Mouse (Mus musculus): ENCODE results near the gene H2-DMb2.
A peak's percentile ranks its signal among the peaks of the same experiment; 100 is the strongest.
"Not testable (repeated sequence)": the region's sequence is repeated elsewhere in the genome, so short reads cannot be mapped to it uniquely, and the experiment has no call there.

H2-DMb2 gene

DNA sequence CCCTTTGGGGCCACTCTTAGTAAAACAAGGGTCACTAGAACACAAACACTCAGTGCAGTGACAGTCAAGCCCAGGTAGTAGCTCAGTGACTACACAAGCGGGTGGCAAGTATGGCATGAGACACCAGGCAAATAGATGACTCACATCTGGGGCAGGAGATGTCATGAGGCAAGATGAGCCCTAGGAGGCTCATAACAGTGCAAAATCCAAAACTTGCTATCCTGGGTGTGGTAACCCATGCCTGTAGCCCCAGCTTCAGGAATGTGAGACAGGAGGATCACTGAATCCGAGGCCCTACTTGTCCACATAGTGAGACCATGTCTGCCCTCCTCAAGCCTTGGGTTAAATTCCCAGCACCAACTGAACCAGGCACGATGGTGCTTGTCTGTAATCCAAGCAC lies 8.7 kb upstream of the H2-DMb2 start:
- no peak for DNase-seq (ENCODE audit: extremely low read depth, low read depth)

DNA sequence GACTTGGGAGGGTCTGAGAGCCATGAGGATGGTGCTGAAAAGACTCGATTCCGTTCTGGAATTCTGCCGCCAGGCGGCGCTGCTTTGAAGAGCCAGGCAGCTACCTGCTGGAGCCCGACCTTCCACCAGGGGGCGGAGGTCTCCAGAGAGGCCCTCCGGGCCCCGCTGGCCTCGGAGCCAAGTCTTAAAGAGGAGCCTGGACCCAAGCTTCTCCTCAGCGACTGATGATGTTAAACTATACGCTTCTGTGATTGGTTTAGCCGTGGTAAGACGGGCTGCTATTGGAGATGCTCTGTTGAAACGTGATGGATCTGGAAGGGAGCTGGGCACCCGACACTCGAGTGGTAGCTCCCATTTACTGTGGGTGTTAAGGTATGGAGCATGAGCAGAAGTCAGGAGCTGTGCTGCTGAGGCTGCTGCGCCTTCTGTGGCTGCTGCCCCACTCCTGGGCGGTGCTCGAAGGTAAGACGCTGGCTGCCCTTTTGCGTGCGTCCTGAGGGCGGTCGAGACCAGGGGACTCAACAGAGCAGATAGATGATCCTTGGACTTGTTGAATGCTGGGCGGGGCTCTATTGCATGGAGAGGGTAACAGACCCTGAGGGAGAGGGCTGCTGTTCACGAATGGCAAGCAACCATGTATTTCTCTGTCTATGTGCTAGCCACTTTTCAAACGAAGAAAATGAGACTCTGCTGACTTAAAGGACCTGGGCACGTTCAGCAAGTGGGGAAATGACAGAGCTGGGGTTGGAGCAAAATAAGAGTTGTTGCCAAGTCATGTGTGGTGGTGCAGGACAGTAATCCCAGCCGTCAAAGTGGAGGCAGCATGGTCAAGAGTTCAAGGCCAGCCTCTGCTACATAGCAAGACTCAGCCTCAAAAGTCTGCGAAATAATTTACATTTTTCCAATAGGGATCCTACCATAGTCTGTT lies 7.5 kb upstream of the H2-DMb2 start:
- DNase-seq (ENCODE audit: extremely low read depth, low read depth): peak; percentile 98

DNA sequence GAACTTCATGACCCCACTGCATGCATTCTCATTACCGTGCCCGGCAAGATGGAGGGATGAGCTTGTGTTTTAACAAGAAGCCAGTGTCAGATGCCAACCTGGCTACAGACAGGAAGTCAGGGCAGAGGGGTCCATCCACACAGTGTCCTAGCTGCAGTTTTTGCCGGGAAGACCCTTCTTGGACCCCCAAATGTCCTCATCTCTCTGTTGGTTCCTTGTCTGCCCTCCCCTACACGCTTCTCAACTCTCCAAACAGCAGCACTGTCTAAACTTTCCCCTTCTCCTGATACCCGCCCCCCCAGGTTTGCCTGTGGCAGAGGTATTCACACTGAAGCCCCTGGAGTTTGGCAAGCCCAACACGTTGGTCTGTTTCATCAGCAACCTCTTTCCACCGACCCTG lies 5.5 kb upstream of the H2-DMb2 start:
- no peak for DNase-seq (ENCODE audit: extremely low read depth, low read depth)

DNA sequence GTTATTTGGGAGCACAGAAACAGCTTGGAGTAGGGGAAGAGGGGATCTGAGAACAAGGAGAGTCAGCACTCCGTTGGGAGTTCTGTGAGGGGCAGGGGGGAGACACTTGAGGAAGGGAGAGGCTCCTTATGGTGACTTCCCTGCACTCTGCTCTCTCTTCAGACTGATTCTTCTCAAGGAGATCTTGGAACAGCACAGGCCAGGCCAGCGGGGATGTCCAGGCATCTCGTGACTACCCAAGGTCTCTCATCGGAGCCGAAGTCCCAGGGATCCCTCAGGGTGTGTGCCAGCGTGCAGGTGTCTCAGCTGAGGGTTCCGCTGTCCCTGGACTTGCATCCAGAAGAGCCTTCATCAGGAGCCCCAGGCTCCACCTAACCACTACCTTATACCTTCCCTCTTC lies 4.5 kb upstream of the H2-DMb2 start:
- DNase-seq (ENCODE audit: extremely low read depth, low read depth): no peak

DNA sequence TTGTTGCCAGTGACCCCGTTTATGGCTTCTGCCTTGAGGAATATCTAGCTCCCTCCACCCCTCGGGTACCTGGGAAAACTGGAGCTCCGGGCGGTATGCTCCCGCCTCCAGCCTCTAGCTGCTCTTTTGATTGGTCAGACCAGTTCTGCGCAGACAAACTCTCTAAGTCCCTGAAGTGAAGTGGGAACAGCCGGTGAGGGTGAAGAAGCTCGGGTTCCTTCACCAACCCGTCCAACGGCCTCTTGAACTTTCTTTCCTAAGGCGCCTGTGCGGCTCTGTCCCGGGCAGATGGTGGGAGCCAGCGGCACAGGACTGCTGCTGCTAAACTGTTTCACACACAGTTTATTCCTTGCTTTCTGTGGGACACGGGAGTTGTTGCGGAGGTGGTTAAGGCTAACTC lies 3.7 kb upstream of the H2-DMb2 start:
- DNase-seq (ENCODE audit: extremely low read depth, low read depth): no peak

DNA sequence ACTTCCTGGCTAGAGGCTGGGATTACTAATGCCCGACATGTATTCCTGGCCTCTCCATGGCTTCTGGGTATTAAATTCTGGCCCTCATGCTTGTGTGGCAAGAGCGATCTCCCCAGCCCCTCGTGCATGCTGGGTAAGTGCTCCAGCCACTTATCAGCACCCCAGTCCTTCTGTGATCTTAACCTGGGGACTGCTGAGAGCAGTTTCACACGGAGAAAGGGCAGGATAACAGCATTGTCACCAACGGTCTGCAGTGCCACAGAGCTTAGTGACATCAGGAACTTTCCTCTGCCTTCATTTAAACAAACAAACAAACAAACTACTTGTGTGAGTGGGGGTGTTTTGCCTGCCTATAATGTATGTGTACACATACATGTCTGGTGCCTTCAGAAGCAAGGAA lies 2.9 kb upstream of the H2-DMb2 start:
- DNase-seq (ENCODE audit: extremely low read depth, low read depth): no peak

DNA sequence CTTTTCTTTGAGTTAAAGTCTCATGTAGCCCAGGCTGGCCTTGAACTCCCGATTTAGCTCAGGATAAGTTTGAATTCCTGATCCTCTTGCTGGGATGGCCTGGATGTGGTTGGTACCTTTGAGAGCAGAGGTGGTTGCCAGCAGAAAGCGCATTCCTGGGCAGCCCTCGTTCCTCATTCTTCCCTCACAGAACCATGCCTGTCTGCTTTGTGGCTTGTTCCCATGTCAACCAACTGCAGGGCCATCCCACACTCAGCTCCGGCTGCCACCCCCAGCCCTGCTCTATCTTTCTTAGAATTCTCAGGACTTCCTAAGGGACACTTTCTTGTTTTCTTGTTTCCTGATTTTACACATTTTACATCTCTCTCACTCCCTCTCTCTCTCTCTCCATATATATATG lies 1.7 kb upstream of the H2-DMb2 start:
- DNase-seq (ENCODE audit: extremely low read depth, low read depth): no peak

DNA sequence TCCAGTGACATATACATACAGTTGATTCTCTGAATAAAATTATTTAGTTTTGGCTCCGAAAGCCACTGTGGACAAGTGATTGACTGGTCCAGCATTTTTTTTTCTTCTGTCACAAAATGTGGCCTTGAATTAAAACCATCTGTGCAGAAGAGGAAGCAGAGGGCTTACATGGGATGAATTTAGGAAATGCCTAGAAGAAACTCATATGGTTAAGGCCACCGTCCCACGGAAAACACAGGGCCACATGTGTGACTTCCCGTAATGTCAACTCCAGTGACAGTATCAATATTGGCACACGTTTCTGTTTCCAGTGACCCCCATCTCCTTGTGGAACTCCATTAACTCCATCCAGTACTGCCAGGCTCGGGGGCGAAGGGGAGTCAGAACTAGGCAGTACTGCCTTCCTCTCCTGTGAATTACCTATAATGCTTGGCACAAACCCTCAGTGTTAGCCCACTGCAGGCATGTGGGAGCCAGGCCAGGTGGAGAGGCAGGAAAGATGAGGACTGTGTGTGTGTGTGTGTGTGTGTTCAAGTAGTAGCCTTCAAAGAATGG lies 574 bp upstream of the H2-DMb2 start:
- no peak for DNase-seq (ENCODE audit: extremely low read depth, low read depth)

DNA sequence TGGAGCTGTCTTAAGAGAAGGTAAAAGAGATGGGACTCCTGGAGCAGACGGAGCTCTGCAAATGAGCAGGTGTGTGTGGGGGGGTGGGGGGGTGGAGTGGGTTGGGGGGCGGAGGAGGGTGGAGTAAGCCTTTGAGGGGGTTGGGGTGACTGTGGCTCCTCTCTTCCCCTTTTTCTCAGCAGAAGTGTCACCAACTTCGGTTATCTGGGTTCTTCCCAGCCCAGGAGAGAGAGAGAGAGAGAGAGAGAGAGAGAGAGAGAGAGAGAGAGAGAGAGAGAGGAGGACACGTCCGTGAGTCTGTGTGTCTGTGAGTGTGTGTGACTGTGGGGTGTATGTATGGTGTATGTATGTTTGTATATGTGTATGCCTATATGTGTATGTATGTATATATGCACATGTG lies 354 bp downstream of the H2-DMb2 start:
- DNase-seq (ENCODE audit: extremely low read depth, low read depth): peak; percentile 79

DNA sequence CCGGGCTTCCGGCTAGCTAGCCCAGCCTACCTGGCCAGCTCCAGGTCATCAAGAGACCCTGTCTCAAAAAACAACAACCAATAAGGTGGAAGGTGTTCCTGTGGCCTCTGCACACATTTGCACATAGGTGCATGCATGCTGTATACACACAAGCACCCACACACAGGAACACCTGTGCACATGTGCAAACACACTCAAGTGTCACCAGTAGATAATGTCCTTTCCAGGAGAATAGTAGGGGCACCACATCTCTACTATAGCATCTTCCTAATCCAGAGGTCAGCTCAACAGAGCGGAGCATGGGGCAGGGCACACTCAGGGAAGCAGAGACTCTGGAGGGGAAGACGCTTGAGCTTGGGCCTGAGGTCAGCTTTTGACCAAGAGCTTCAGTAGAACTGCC lies 1.1 kb downstream of the H2-DMb2 start:
- DNase-seq (ENCODE audit: extremely low read depth, low read depth): not testable (repeated sequence)

DNA sequence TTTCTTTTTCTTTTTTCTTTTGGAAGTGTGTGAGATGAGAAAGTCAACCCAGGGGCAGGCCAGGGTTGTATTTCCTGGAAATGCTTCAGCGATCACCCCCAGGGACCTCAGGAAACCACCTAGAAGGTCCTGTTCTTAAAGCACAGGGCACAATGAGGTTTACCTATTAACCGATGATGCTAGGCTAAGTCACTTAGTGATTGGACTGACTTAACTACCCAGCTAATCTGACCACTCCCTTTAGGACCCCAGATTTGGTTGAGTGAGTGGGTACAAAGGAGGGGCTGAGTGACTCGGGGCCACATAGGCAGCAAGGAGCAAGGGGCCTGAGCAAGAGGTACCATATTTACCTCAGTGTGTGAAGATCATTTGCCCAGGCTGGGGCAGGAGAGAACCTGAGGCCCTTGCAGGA lies 1.9 kb downstream of the H2-DMb2 start:
- DNase-seq (ENCODE audit: extremely low read depth, low read depth): no peak

DNA sequence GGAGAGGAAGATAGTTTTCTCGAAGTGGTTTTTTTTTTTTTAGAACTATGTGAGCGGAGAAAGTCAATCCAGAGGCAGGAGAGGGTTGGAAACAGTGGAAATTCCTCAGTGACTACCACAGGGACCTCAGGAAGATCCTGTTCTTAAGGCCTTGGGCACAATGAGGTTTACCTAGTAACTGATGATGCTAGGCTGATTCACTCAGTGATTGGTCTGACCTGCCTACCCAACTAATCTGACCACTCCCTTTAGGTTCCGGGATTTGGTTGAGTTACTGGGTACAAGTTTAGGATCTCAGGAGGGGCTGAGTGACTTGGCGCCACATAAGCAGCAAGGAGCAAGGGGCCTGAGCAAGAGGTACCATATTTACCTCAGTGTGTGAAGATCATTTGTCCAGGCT lies 9.8 kb downstream of the H2-DMb2 start, which contains the start of gene H2-DMb1:
Gene H2-DMb1 (plus strand): TSS at position 150 of the 400 bp plus-strand sequence.
- no peak for DNase-seq (ENCODE audit: extremely low read depth, low read depth)

DNA sequence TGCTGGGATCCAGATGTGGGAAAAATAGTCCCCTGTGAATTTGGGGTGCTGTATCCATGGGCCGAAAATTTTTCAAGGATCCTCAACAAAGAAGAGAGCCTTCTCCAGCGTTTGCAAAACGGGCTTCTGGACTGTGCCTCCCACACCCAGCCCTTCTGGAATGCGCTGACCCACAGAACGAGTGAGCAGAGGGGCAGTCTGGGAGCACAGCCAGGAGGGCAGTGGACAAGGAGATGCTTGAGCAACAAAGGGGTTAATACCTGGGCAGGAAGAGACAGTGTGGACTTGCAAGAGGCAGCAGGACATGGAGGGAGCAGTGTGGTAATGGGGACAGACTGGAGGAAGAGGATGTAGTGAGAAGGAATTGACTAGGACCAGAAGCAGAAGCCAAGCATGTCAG lies 12.4 kb downstream of the H2-DMb2 start:
- DNase-seq (ENCODE audit: extremely low read depth, low read depth): no peak

DNA sequence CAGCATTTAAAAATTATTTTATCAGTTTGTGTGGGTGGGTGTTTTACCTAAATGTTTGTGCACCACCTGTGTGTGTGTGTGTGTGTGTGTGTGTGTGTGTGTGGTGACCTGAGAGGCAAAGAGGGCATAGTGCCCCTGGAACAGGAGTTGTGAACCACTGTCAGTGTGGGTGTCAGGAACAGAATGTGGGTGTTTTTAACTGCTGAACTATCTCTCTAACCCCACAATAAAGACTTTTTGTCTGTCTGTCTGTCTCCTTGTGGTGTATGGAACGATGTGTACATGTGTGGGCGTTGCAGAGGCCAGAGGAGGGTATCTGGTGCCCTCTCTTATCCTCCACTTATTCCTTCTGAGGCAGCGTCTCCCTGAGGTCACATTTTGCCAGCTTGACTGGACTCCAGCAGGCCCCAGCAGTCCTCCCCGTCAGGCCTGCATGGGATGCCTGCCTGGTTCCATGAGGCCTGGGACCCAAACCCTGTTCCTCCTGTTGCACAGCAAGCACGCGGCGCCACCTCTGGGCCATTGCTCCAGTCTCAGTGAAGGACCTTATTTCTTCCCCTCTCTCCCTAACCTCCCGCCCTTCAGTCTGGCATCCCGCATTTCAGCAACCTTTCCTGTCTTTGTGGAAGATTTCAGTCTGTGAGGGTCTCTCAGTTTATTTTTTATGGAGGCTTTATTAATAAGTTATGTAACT lies 21.2 kb downstream of the H2-DMb2 start:
- DNase-seq (ENCODE audit: extremely low read depth, low read depth): no peak

DNA sequence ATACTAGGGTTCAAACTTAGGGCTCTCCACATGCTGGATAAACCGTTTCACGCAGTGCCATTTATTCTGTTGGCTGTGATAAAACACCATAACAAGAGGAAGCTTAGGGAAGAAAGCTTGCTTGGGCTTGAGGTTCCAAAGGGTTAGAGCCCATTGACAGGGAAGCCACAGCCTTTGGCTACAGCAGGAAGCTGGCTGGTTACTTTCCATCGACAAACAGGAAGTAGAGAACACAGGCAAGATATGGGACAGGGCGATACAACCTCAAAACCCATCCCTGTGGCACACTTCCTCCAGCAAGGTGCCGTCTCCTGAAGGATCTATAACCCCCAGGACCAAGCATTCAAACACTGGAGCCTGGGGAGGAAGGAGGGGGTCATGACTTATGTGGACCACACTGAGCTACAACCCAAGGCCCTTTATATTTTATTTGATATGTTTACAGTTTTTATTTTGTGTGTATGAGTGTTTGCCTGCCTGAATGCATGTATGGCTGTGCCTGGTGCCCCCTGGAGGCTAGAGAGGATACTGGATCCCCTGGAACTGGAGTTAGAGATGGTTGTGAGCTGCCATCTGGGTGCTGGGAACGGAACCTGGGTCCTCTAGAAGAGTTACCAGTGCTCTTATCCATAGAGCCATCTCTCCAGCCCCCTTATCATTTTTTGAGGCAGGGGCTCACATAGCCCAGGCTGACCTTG lies 22.1 kb downstream of the H2-DMb2 start:
- peak; percentile 79 for DNase-seq (ENCODE audit: extremely low read depth, low read depth)

DNA sequence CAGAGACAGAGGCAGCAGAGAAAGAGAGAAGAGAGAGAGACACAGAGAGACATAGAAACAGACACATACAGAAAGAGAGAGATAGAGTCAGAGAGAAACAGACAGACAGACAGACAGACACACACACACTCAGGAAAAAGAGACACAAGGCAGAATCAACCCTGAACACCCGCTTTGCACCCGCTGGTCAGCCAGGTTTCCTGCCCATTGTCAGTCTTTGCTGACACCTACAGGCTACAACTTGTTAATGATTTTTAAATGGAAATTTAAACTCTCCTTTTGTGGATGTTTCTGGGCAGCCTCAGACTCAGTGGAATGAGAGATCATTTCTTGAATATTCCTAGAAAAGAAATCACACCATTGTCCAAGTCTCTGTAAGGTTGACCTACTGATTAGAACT lies 26.2 kb downstream of the H2-DMb2 start:
- DNase-seq (ENCODE audit: extremely low read depth, low read depth): no peak

DNA sequence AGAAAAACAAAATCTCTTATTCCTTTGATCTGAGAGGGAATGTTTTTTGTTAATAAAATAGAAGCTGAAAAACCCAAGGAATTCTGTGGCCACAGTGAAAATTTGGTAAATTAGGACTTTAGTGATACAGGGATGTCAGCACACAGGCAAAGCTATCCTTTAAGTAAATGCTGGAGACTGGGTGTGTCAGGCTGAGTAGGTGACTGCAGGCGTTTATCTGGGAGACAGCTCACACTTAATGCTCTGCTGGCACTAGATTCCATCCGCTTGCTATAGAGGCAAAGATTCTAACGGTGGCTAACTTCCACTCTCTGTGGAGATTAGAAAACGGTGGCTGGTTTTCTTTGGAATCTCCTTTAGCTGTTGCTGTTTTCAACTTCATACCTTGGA lies 27.4 kb downstream of the H2-DMb2 start:
- DNase-seq (ENCODE audit: extremely low read depth, low read depth): no peak

DNA sequence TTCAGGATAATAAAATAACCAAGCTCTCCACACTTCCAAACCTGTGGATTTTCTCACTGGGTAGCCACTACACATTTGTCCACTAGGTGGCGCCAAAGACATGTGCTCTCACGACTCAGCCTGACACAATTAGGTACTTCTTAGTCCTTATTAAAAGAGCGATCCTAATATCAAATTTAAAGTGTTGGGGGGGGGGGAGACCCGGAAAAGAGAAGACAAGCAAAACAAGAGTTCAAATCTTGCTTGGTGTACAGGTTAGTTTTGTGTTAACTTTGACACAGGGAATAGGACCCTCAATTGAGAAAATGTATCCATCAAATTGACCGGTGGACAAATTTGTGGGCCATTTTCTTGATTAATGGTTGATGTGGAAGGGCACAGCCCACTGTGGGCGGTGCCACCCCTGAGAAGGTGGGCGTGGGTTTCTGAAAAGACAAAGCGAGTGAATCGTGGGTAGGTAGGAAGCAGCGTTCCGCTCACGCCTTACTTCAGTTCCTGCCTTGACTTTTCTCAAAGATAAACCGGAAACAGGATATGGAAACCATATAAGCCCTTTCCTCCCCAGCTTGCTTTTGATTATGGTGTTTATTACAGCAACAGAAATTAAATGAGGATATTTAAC lies 27.9 kb downstream of the H2-DMb2 start:
- peak; percentile 87 for DNase-seq (ENCODE audit: extremely low read depth, low read depth)

DNA sequence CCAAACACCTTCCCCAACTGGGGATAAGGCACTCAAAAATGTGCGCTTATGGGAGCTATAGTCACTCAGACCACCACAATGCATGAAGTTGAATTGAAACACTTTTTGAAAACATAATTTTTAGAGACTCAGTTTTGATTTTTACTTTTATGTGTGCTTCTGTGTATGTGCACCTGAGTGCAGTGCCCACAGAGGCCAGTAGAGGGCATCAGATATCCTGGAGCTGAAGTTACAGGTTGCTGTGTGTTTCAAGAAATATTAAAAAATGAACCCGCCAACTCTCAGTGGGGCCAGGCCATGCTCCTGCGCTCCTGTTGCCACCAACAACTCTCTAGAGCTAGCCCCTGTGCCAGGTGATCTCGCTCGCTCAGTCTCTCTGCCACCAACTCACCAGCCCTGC lies 29.4 kb downstream of the H2-DMb2 start:
- no peak for DNase-seq (ENCODE audit: extremely low read depth, low read depth)

DNA sequence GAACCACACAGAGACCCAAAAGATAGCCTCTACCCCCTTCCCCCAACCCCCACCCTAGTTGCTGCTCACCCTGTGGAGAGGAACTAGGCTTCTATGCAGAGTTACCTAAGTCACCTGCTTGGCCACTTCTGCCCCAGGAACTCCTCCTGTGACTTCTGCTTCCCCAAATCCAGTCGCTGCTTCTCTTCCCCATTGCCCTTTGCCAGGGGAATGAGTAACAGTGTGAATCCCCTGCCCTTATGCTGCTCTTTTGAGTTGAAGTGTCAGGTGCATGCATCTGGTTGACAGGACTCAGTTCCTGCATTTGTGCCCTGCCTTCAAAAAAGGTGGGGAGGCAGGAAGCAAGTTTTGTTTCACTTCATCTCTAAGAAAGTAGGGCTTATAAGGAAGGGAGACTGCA lies 31.0 kb downstream of the H2-DMb2 start:
- no peak for DNase-seq (ENCODE audit: extremely low read depth, low read depth)

DNA sequence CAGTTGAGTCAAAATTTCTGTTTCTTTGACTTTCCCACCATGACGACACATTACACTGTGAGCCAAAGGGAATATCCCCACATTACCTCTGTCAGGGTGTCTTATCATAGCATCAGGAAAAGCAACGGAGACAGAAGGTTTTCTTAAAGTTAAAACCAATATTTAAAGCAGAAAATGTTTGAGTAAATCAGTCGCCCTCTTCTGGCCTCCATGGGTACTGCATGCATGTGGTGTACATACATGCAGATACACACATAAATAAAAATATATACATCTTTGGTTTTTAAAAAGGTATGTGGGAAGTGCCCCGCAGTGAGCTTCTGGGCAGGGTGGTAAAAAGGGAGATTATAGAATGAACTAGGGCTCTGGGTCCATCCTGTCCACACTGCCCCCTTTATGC lies 34.1 kb downstream of the H2-DMb2 start:
- DNase-seq (ENCODE audit: extremely low read depth, low read depth): no peak
